ENCODE assay signal across 20 mouse cellular contexts in genomic region chr19:6231036-6231435, GRCm38 (mm10). TPM values are rescaled to one million over a fixed set of nuclear protein-coding genes. Genes with fewer than 3 reads are reported as not detected.
"Had no signal": no experiment of that assay in that cellular context is flagged by ENCODE, and none has a peak within 500 bp of the region (broad histone marks: within the 10 kb centered on the region; RNA-seq: fewer than 3 reads in every experiment).

No protein-coding gene starts in this region.

- H3K27me3 ChIP-seq: liver, embryonic 15.5 days; midbrain, embryonic 15.5 days; neural tube, embryonic 12.5 days had no signal

- H3K27ac ChIP-seq: left cerebral cortex, adult 2 months; limb, embryonic 10.5 days; liver, embryonic 15.5 days; macrophage; midbrain, embryonic 15.5 days; neural tube, embryonic 12.5 days had no signal

- H3K9ac ChIP-seq: liver, embryonic 15.5 days; midbrain, embryonic 15.5 days; neural tube, embryonic 12.5 days had no signal

- H3K36me3 ChIP-seq: liver, embryonic 15.5 days had no signal

- H3K9me3 ChIP-seq: limb, embryonic 10.5 days; liver, embryonic 15.5 days; megakaryocyte, embryonic 14.5 days; midbrain, embryonic 15.5 days; neural tube, embryonic 12.5 days had no signal

- H3K4me3 ChIP-seq: left cerebral cortex, adult 2 months; limb, embryonic 10.5 days; liver, embryonic 15.5 days; megakaryocyte, embryonic 14.5 days; midbrain, embryonic 15.5 days; neural tube, embryonic 12.5 days had no signal

- H3K4me2 ChIP-seq: liver, embryonic 11.5 days; liver, embryonic 15.5 days; midbrain, embryonic 11.5 days; midbrain, embryonic 15.5 days; neural tube, embryonic 12.5 days had no signal

- DNase-seq: kidney, postnatal 25 days; lung, adult 2 months; spleen, adult 18-20 months; thymus, adult 18-20 months; thymus, postnatal 14 days had no signal

- ATAC-seq: lung, postnatal 0 days; midbrain, embryonic 15.5 days had no signal

RNA-seq across cellular contexts. Expression of gene Gpha2, which starts 4.9 kb away (rescaled TPM):
- total RNA-seq: layer of hippocampus, postnatal 25 days; left cerebral cortex, adult 2 months; left cerebral cortex, postnatal 14 days; monocyte, adult 5-6 weeks; neutrophil, adult 5-6 weeks had no signal
- polyA plus RNA-seq: macrophage; midbrain, embryonic 15.5 days; neural tube, embryonic 12.5 days had no signal

RNA-seq across cellular contexts. Expression of gene Majin, which starts 46.8 kb away (rescaled TPM):
- total RNA-seq: layer of hippocampus, postnatal 25 days; left cerebral cortex, adult 2 months; monocyte, adult 5-6 weeks; neutrophil, adult 5-6 weeks had no signal
- polyA plus RNA-seq: limb, embryonic 10.5 days; liver, embryonic 11.5 days; liver, embryonic 15.5 days; midbrain, embryonic 11.5 days; midbrain, embryonic 15.5 days; neural tube, embryonic 12.5 days; stomach, embryonic 14.5 days had no signal
